Mouse (Mus musculus) E14TG2a.4 (cell line): ENCODE measurements at regions not wholly inside any gene's neighbourhood (a gene's known extent, or its start where the extent isn't known, plus 50 kb on each side); places are given as distances from the start of the nearest gene placed in this dataset.

Experiments
- H3K27me3 ChIP-seq: 2 replicates; pipeline ENCODE4 v1.6.1; 2014; ENCODE audit warnings: low read length, control low read depth; ENCODE audit not compliant: insufficient read depth
- H3K36me3 ChIP-seq: 2 replicates; pipeline ENCODE4 v1.6.1; 2014; ENCODE audit warnings: low read length, control low read depth; ENCODE audit not compliant: insufficient read depth
- H3K4me1 ChIP-seq: replicated peaks from 2 replicates; pipeline ENCODE4 v1.6.1; 2014; ENCODE audit warnings: low read depth, low read length, control low read depth
- H3K4me3 ChIP-seq: replicated peaks from 2 replicates; pipeline ENCODE4 v1.5.1; 2014; ENCODE audit warnings: mild to moderate bottlenecking, low read length
- H3K9me3 ChIP-seq: 2 replicates; pipeline ENCODE4 v1.6.1; 2014; ENCODE audit warnings: low read length, control low read depth
- CTCF ChIP-seq: conservative IDR thresholded peaks from 2 replicates; pipeline ENCODE4 v1.5.1; 2014; ENCODE audit warnings: low read length
- NANOG ChIP-seq: IDR thresholded peaks from 2 replicates; pipeline ENCODE4 v1.6.1; 2014; ENCODE audit warnings: borderline replicate concordance, low read length, mixed read lengths
- POU5F1 ChIP-seq: IDR thresholded peaks from 2 replicates; pipeline ENCODE4 v1.6.1; 2014; ENCODE audit warnings: low read length, borderline replicate concordance

DNA sequence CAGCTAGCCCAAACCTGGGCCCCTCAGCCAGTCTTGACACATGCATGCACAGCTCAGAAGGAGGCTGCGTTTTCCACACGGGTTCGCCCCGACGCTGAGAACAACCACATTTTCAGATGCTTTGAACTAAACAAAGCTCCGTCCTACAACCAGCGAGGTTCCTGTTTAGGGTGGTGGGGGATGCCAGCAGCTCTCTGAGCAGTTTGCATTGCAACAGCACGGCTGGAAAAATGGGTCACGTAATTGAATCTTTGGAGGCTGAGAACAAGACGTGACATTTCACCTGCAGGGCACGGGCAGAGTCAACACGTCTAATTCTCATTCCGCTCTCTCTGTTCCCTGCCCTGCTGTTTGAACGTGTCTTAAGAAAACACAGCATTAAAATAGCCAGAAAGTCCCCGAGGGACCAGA is 119.2 kb downstream of the Syk start:
- no peaks in the 10 kb centered on the region for H3K36me3 ChIP-seq
- H3K4me1 ChIP-seq: 0 out of 2 replicates have a peak, but pooled peaks cover 4% of the 10 kb centered on the region
- H3K4me3 ChIP-seq: no peak overlapping the region
- no peaks in the 10 kb centered on the region for H3K27me3 ChIP-seq
- TF ChIP-seq CTCF (no peak), NANOG (no peak), POU5F1 (no peak)
- no peaks in the 10 kb centered on the region for H3K9me3 ChIP-seq

DNA sequence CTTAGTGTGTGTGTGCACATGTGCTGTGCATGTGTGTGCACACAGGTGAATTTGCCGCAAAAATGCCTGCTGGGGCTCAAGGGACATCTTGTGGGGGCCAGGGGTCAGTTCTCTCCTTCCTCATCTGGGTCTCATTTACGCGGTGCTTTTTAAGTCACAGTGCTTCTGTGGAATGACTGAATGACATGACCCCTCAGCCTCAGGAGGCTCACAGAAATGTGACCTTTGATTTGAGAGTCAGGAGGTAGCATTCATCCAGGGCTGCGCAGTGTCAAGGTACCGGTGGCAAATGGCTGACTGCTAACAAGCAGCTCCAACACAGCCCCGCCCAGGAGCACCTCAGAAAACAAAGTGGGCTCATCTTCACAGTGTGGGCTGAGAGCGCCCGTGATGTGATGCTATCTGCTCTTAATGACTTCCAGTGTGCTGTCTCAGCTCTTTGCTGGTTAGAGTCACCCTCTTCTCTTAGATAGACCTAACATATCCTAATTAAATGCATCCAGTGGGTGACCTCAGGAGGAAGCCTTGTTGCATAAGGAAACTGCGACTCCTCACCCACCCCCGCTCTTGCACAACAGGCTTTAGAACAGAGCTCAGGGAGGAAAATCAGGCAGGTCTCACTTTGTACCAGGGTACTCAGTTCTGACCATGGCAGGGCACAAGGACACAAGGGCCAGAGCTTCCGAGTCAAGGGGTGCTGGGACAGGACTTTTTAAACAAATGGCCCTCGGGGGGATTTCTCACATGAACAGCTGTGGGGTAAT is 120.6 kb downstream of the Syk start:
- TF ChIP-seq NANOG (no peak), POU5F1 (no peak), CTCF (no peak)
- H3K4me1 ChIP-seq: 0 out of 2 replicates have a peak, but pooled peaks cover 4% of the 10 kb centered on the region
- H3K9me3 ChIP-seq: no peaks in the 10 kb centered on the region
- no peaks in the 10 kb centered on the region for H3K27me3 ChIP-seq
- H3K4me3 ChIP-seq: no peak overlapping the region
- no peaks in the 10 kb centered on the region for H3K36me3 ChIP-seq

DNA sequence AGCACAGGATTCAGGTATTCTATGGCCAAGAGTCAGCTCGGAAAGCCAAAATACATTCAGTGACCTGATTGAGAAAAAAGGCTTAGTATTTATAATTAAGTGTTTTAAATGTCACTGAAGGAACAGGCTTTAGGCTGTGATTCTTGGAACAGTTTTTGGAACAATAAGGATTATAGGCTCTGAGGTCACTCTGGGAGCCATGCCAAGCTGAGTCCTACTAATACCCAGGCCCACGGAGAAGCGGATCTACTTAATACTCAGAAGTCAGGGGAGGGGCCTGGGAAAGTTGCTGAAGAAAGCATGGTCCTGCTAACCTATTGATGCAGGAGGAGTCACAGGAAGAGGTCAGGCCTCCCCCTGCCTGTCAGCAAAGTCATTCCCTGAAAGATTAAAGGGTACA is 121.7 kb downstream of the Syk start:
- H3K9me3 ChIP-seq: no peaks in the 10 kb centered on the region
- TF ChIP-seq NANOG (no peak), CTCF (no peak), POU5F1 (no peak)
- 0 out of 2 replicates have a peak, but pooled peaks cover 4% of the 10 kb centered on the region for H3K4me1 ChIP-seq
- H3K4me3 ChIP-seq: no peak overlapping the region
- no peaks in the 10 kb centered on the region for H3K27me3 ChIP-seq
- H3K36me3 ChIP-seq: no peaks in the 10 kb centered on the region

DNA sequence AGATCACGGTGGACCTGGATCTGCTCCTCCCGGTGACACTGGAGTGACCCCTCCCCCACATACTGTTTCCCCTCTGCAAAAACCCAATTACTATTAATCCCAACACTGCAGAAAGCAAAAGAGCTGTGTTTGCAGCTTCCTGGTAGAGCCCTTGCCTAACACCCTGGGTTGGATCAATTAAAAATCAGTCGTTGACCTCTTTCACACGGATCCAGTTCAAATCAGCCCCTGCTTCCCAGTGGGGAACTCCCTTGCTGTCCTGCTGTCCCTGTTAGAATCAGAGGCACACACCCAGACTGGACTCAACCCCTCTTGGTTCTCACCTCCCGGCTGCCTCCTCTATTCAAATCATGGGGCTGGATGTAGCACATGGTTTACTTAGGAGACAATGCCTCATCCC is 126.6 kb downstream of the Syk start:
- Histone ChIP-seq H3K9me3 (no peaks in the 10 kb centered on the region), H3K27me3 (no peaks in the 10 kb centered on the region), H3K36me3 (no peaks in the 10 kb centered on the region), H3K4me1 (no peaks in the 10 kb centered on the region), H3K4me3 (no peak overlapping the region)
- no peak for TF ChIP-seq NANOG
- TF ChIP-seq POU5F1: no peak
- no peak for TF ChIP-seq CTCF

DNA sequence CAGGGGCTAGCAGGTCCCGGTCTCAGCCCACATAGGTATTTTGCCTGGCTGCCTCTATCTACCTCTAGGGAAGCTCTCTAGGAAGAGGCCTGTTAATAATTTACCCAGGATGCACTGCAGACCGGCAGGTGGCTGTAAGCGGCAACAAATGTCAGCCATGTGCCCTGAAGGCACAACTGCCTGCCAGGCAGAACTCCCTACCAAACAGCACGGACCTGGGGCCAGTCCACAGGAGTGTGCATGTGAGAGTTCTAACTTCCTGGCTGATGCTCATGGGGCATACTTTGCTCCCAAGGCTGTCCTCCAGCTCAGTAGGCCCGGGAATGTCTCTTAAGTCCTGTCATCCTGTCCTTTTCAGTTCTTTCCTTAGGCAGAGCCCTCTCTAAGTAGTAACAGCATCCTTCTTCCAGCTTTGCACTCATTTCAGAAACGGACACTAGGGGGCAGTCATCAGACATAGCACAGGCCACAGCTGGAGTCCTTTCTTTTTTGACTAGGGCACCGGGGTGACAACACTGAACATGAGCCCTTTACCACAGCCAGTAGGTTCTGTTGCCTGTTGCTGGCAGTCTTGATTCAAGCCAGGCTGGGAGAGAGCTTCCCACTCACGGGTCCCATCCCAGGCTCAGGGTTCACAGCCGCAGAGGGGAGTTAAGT is 128.9 kb downstream of the Syk start:
- Histone ChIP-seq H3K36me3 (no peaks in the 10 kb centered on the region), H3K4me3 (no peak overlapping the region), H3K9me3 (no peaks in the 10 kb centered on the region), H3K27me3 (no peaks in the 10 kb centered on the region), H3K4me1 (no peaks in the 10 kb centered on the region)
- TF ChIP-seq POU5F1 (no peak), CTCF (peak; percentile 79)

DNA sequence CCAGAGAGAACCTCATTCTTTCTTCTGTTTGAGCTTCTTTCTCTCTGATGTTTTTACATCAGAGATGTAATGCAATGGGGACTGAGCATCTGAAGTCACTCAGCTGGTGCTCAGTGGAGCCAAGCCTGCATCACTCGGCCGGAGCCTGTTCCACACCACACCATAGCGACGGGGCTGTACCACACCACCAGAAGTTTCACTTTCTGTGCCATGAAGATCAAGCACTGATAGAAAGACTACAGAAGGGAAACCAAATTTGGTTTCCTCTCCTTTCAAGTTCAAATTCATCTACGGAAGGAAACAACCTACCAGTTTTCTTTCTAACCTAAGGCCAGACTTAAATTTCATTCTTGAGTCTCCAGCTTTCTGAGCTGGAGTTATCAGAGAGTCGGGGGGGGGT is 138.5 kb downstream of the Syk start:
- Histone ChIP-seq H3K9me3 (no peaks in the 10 kb centered on the region), H3K27me3 (no peaks in the 10 kb centered on the region; the same call in 1 of the 2 replicates), H3K36me3 (no peaks in the 10 kb centered on the region), H3K4me1 (no peaks in the 10 kb centered on the region), H3K4me3 (no peak overlapping the region)
- TF ChIP-seq POU5F1: no peak
- no peak for TF ChIP-seq CTCF
- no peak for TF ChIP-seq NANOG

DNA sequence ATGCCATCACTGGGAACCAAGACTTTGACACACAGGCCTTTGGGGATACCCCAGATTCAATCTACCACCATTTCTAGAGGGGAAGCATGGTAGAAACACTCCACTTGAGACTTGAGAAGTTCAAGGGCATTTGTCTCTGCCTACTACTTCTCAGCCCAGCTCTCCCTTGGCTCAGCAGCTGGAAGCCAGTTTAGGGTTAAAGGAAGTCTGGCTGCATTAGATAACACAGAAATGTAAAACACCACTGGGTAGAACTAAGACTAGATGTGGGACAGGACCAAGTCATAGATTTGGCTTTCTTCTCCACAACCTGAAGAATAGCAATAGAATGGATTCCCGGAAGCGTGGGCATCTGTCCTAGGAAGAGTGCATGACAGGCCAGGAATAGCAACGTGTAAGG is 139.7 kb downstream of the Syk start:
- TF ChIP-seq CTCF (no peak), POU5F1 (no peak), NANOG (no peak)
- Histone ChIP-seq H3K36me3 (no peaks in the 10 kb centered on the region), H3K4me3 (no peak overlapping the region), H3K9me3 (no peaks in the 10 kb centered on the region), H3K4me1 (no peaks in the 10 kb centered on the region), H3K27me3 (no peaks in the 10 kb centered on the region; the same call in 1 of the 2 replicates)

DNA sequence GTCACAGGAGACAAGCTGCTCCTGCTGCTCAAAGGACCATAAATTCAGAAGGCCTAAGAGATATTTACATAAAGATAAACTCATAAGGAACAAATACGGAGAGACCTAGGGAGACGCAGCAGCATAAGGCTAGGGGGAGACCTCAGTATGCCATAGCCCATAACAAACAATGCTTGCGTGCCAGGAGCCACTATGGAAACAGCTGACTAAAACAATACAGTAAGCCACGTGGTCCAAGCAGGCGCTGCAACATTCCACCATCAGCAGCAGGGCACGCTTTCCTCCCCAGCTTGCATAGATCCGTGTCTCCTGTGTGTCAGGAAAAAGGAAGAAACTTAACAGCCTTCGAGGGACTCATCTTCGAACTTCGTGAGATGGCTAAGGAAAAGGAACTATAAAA is 143.1 kb downstream of the Syk start:
- Histone ChIP-seq H3K36me3 (no peaks in the 10 kb centered on the region), H3K4me1 (no peaks in the 10 kb centered on the region), H3K27me3 (no peaks in the 10 kb centered on the region; the same call in 1 of the 2 replicates), H3K4me3 (no peak overlapping the region), H3K9me3 (no peaks in the 10 kb centered on the region; the same call in 1 of the 2 replicates)
- TF ChIP-seq NANOG (no peak), CTCF (no peak), POU5F1 (no peak)

DNA sequence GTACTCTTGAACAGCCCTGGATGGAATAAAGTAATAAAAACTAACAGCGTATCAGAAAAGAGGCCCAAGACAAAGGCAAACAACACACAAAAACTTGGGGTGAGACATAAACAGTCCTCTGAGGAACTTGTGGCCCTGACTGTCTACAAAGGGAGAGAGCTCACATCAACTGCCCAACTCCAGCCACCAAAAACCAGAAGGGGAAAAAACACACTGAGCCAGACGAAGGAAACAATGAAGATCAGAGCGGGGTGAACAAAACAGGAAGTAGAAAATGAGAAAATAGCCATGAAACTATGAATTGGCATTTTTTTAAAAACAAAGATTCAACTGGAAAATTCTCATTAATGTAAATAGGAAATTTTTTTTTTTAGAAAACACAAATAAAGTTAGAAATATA is 143.6 kb downstream of the Syk start:
- Histone ChIP-seq H3K27me3 (no peaks in the 10 kb centered on the region; the same call in 1 of the 2 replicates), H3K4me3 (no peak overlapping the region), H3K36me3 (no peaks in the 10 kb centered on the region), H3K9me3 (no peaks in the 10 kb centered on the region; the same call in 1 of the 2 replicates), H3K4me1 (no peaks in the 10 kb centered on the region)
- TF ChIP-seq POU5F1 (no peak), CTCF (no peak), NANOG (no peak)
